Mouse (Mus musculus) lung, postnatal 0 days (tissue): ENCODE results near the gene Olfr803. TPM values are rescaled to one million over a fixed set of nuclear protein-coding genes. Genes with fewer than 3 reads are reported as not detected.

ENCODE experiments used
- ATAC-seq: fragments of 200-750 bp; cut with Nextera tagmentation; 2 replicates; pipeline ENCODE4 v1.8.0; 2017; ENCODE audit warnings: moderate library complexity
- DNase-seq: peaks from one replicate; pipeline ENCODE4 v3.0.0-alpha.2; 2016; ENCODE audit warnings: low spot score
- H3K27ac ChIP-seq: fragments of 300-500 bp; sonication (generic); 2 replicates; pipeline ENCODE4 v1.5.1; 2014; ENCODE audit warnings: antibody characterized with exemption, mild to moderate bottlenecking, low read length, mixed read lengths
- H3K27me3 ChIP-seq: fragments of 300-500 bp; sonication (generic); replicated peaks from 2 replicates; pipeline ENCODE4 v1.6.1; 2014; ENCODE audit warnings: low read length, mixed read lengths; ENCODE audit not compliant: insufficient read depth
- H3K36me3 ChIP-seq: fragments of 300-500 bp; sonication (generic); 2 replicates; pipeline ENCODE4 v1.6.1; 2014; ENCODE audit warnings: low read length, mixed read lengths; ENCODE audit not compliant: insufficient read depth
- H3K4me1 ChIP-seq: fragments of 300-500 bp; sonication (generic); 2 replicates; pipeline ENCODE4 v1.6.1; 2014; ENCODE audit warnings: antibody characterized with exemption, low read depth, low read length, mixed read lengths; ENCODE audit not compliant: insufficient read depth
- H3K4me2 ChIP-seq: fragments of 300-500 bp; sonication (generic); replicated peaks from 2 replicates; pipeline ENCODE4 v1.6.1; 2014; ENCODE audit warnings: low read depth, mild to moderate bottlenecking, low read length, moderate library complexity, mixed read lengths
- H3K4me3 ChIP-seq: fragments of 300-500 bp; sonication (generic); 2 replicates; pipeline ENCODE4 v1.5.1; 2014; ENCODE audit warnings: low read depth, low read length
- H3K9ac ChIP-seq: fragments of 300-500 bp; sonication (generic); replicated peaks from 2 replicates; pipeline ENCODE4 v1.6.1; 2014; ENCODE audit warnings: low read depth, mild to moderate bottlenecking
- H3K9me3 ChIP-seq: fragments of 300-500 bp; sonication (generic); 2 replicates; pipeline ENCODE4 v1.6.1; 2016; ENCODE audit warnings: low read length, mixed read lengths
- CTCF ChIP-seq: IDR thresholded peaks from 2 replicates; pipeline ENCODE4 v1.5.1; 2016; ENCODE audit warnings: antibody characterized with exemption, mild to moderate bottlenecking
- EP300 ChIP-seq: IDR thresholded peaks from 2 replicates; pipeline ENCODE4 v1.6.1; 2016; ENCODE audit warnings: antibody characterized with exemption, mild to moderate bottlenecking, control low read depth
- WGBS: fragments of 180-500 bp; shearing (Covaris S2); extraction: QIAGEN DNeasy Blood & Tissue Kit; methylation state at CpG from one replicate; pipeline ENCODE4 v1.1.7; 2014; 5-methylcytosine and 5-hydroxymethylcytosine counted together
- microRNA-seq: library from miRNA; unstranded; fragments of <30 nt; microRNA quantifications from one replicate; pipeline ENCODE4, GENCODE M21; 2016
- polyA plus RNA-seq: library from polyadenylated mRNA; unstranded; fragments of >200 nt; fragmentation: Nextera tagmentation; extraction: Ambion mirVana; gene quantifications from 2 replicates; pipeline ENCODE4 v1.2.1, GENCODE M21; 2015

Gene Olfr803
- polyA plus RNA-seq, 1 experiment from 2014 or later: not detected

DNA sequence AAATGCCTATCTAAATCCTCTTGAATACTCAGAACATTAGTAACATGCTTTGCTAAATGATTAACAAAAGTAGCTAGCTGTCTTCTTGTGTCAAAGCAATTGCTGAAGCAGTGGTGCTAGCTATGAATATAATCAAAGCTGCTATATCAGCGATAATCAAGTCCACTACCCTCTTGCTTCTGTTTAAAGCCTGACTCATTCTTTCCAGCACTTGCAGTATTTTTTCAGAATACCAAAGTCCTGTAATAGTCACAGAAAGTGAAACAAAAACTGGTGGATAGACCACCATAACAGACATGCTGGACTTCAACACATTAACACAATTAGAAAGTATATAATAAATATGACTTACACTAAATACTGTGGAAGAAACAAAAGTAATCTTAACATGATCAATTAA is 42.3 kb downstream of the Olfr803 start:
- no peak overlapping the region for H3K4me2 ChIP-seq
- ATAC-seq (no peak), DNase-seq (no peak)
- TF ChIP-seq EP300 (no peak), CTCF (no peak)
- H3K9me3 ChIP-seq: no peaks in the 10 kb centered on the region
- H3K27ac ChIP-seq: no peak overlapping the region
- H3K4me3 ChIP-seq: no peak overlapping the region
- no peaks in the 10 kb centered on the region for H3K27me3 ChIP-seq
- H3K36me3 ChIP-seq: no peaks in the 10 kb centered on the region
- 80% methylated on average over 1 of the region's 1 CpGs for WGBS
- H3K4me1 ChIP-seq: no peaks in the 10 kb centered on the region
- H3K9ac ChIP-seq: no peak overlapping the region

Small RNA genes lying within 50 kb of the gene (microRNA-seq; reads per million reads assigned to microRNA genes)
- not detected for gene Gm24485

Other genes starting within 250 kb of the Olfr803 start
- not detected in 2 replicates for gene Olfr787, start 232.4 kb downstream of the Olfr803 start, polyA plus RNA-seq
- not detected in 2 replicates for gene Olfr788, start 223.3 kb downstream of the Olfr803 start, polyA plus RNA-seq
- not detected in 2 replicates for gene Olfr789, start 209.5 kb downstream of the Olfr803 start, polyA plus RNA-seq
- gene Olfr790, start 195.8 kb downstream of the Olfr803 start, polyA plus RNA-seq: not detected in 2 replicates
- gene Olfr791, start 172.5 kb downstream of the Olfr803 start, polyA plus RNA-seq: not detected in 2 replicates
- not detected in 2 replicates for gene Olfr792, start 155.1 kb downstream of the Olfr803 start, polyA plus RNA-seq
- not detected in 2 replicates for gene Olfr794, start 126.6 kb downstream of the Olfr803 start, polyA plus RNA-seq
- not detected in 2 replicates for gene Olfr796, start 81.7 kb downstream of the Olfr803 start, polyA plus RNA-seq
- not detected in 2 replicates for gene Olfr798, start 66.4 kb downstream of the Olfr803 start, polyA plus RNA-seq
- not detected in 2 replicates for gene Olfr799, start 56.8 kb downstream of the Olfr803 start, polyA plus RNA-seq
- not detected in 2 replicates for gene Olfr800, start 36.6 kb downstream of the Olfr803 start, polyA plus RNA-seq
- gene Olfr801, start 20.4 kb downstream of the Olfr803 start, polyA plus RNA-seq: not detected in 2 replicates
- gene Olfr802, start 6.1 kb downstream of the Olfr803 start, polyA plus RNA-seq: not detected in 2 replicates
- not detected in 2 replicates for gene Olfr804, start 8.9 kb upstream of the Olfr803 start, polyA plus RNA-seq
- gene Olfr805, start 35.1 kb upstream of the Olfr803 start, polyA plus RNA-seq: not detected in 2 replicates
- not detected in 2 replicates for gene Olfr806, start 47.6 kb upstream of the Olfr803 start, polyA plus RNA-seq
- not detected in 2 replicates for gene Olfr807, start 63.5 kb upstream of the Olfr803 start, polyA plus RNA-seq
- not detected in 2 replicates for gene Olfr808, start 71.2 kb upstream of the Olfr803 start, polyA plus RNA-seq
- not detected in 2 replicates for gene Olfr809, start 80.4 kb upstream of the Olfr803 start, polyA plus RNA-seq
- gene Olfr810, start 100.6 kb upstream of the Olfr803 start, polyA plus RNA-seq: not detected in 2 replicates
- gene Olfr811, start 110.1 kb upstream of the Olfr803 start, polyA plus RNA-seq: not detected in 2 replicates
- not detected in 2 replicates for gene Olfr812, start 151.8 kb upstream of the Olfr803 start, polyA plus RNA-seq
- gene Olfr813, start 161.1 kb upstream of the Olfr803 start, polyA plus RNA-seq: not detected in 2 replicates
- not detected in 2 replicates for gene Olfr814, start 185.6 kb upstream of the Olfr803 start, polyA plus RNA-seq
- gene Olfr815, start 211.6 kb upstream of the Olfr803 start, polyA plus RNA-seq: not detected in 2 replicates
- not detected in 2 replicates for gene Olfr816, start 221.3 kb upstream of the Olfr803 start, polyA plus RNA-seq